Mouse (Mus musculus) G1E (cell line): ENCODE measurements at regions not wholly inside any gene's neighbourhood (a gene's known extent, or its start where the extent isn't known, plus 50 kb on each side); places are given as distances from the start of the nearest gene placed in this dataset.

ENCODE experiments used
- CTCF ChIP-seq: IDR thresholded peaks from 2 replicates; pipeline ENCODE4 v1.5.1; 2012; ENCODE audit warnings: low read depth, low read length, inconsistent platforms, mixed read lengths
- GATA1 ChIP-seq: IDR thresholded peaks from 2 replicates; pipeline ENCODE4 v1.6.1; 2012; ENCODE audit warnings: borderline replicate concordance, low read length, inconsistent platforms, mixed read lengths
- GATA2 ChIP-seq: IDR thresholded peaks from 2 replicates; pipeline ENCODE4 v1.6.1; 2012; ENCODE audit warnings: low read depth, low read length, inconsistent platforms, borderline replicate concordance
- POLR2AphosphoS5 ChIP-seq: IDR thresholded peaks from 2 replicates; pipeline ENCODE4 v1.6.1; 2012; ENCODE audit warnings: low read depth, low read length, inconsistent platforms; ENCODE audit not compliant: insufficient replicate concordance
- TAL1 ChIP-seq: conservative IDR thresholded peaks from 2 replicates; pipeline ENCODE4 v1.6.1; 2012; ENCODE audit warnings: low read depth, low read length, inconsistent platforms, mixed read lengths

DNA sequence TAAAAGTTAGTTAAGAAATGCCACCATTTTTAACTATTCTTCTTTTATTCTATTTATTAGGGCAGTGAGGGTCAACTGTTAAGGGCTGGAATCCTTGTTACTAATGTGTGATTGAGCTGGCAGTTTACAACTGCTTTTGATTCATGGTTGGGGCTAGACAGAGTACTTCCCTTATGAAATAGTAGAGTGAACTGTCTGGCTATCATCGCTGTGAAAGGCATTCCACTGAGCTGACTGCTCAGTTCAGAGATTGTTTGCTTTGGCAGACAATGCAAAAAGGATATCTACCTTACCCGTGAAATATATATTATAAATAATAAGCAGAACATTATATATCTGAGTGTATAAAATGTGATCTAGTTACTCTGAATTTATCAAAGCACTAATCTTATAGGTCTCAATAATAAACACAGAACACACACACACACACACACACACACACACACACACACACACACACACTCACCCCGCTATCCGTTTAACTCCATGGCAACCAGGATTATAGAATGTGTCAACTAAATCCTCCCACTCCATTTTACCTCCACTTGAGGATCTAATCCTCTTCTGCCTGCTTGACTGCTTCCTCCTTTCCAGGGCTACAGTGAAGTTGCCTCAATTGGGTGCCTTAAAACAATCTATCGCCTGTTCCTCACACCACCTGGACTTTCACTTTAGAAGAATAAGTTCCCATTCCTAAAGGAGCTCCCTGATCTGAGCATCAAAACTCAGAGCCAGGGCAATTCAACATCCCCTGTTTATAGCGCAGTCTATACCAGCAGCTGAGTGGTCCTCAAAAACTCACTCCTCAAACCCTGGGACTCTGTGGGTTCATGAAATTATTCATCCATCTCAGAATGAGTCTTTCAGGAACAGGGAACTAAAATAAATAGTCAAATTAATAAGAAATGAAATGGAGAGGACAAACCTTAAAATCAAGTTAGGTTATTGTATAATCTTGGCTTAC, 126.6 kb downstream of the Gm9733 start:
- TF ChIP-seq CTCF (no peak), TAL1 (no peak), GATA1 (no peak), GATA2 (no peak), POLR2AphosphoS5 (no peak)
